25 mouse cellular contexts compared by ENCODE assay signal in the genomic region with DNA sequence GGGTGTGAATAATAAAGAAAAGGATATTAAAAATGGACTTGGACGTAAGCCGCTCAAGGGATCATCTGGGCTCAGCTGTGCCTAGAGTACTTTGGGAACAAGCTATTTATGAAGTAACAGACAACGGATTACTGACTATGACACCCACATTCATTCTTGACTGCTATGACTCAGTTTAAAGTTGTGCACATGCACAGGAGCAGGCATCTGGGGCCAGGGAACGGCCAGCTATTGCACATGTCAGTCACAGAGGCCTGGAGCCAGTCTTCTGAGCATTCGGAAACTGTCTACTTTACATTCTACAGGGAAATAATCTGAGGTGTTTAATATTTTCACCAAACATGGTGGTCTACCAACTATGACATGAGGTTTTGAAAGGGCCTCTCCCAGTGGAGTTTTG.
DNase-seq lines count a peak whose midpoint lies in the region; TF ChIP-seq lines count a peak whose summit lies in the region.
"Had no signal": no experiment of that assay in that cellular context is flagged by ENCODE, and none has a peak within 500 bp of the region (broad histone marks: within the 10 kb centered on the region; RNA-seq: fewer than 3 reads in every experiment).

No protein-coding gene starts in this region.

- no peaks in the 10 kb centered on the region for H3K27me3 ChIP-seq in heart, embryonic 10.5 days (ENCODE audit: insufficient read depth, poor library complexity, severe bottlenecking)
- H3K27me3 ChIP-seq: CH12.LX; embryonic facial prominence, embryonic 13.5 days; embryonic facial prominence, embryonic 15.5 days; forebrain, embryonic 13.5 days; forebrain, embryonic 15.5 days had no signal

- no peak for TF ChIP-seq CTCF in embryonic fibroblast, embryonic 13.5 days (IDR thresholded peaks at IDR 0.05; ENCODE audit: borderline replicate concordance, insufficient read depth, low read length)

- peak; percentile 90 for DNase-seq in heart, adult 11 months
- no peak for DNase-seq in heart, postnatal 25 days (ENCODE audit: low spot score)
- peak; percentile 3 to 31 for DNase-seq in heart, adult 9 months (ENCODE audit: low spot score in 2 of 2)
- no peak for DNase-seq in heart, embryonic 10.5 days (ENCODE audit: low spot score)
- peak; percentile 6 for DNase-seq in layer of hippocampus, adult 9-11 months
- no peak for DNase-seq in layer of hippocampus, postnatal 36 days
- no peak for DNase-seq in liver
- DNase-seq: adrenal gland, adult 2 months; adrenal gland, postnatal 10 days; adrenal gland, postnatal 25 days; cerebellum, adult 11 months; cerebellum, adult 18-20 months; cerebellum, adult 8-10 months; cerebellum, adult 9-11 months; cerebellum, postnatal 14 days; cerebellum, postnatal 36 days; embryo, embryonic 11 days; forebrain, postnatal 0 days had no signal

- no peaks in the 10 kb centered on the region for H3K9me3 ChIP-seq in heart, embryonic 10.5 days
- H3K9me3 ChIP-seq: embryonic facial prominence, embryonic 13.5 days; embryonic facial prominence, embryonic 15.5 days; forebrain, embryonic 13.5 days; forebrain, embryonic 15.5 days; G1E had no signal

- H3K27ac ChIP-seq in heart, embryonic 10.5 days = no peak overlapping the region
- peak overlapping the region; percentile 50; the same call in 1 of the 2 replicates for H3K27ac ChIP-seq in embryonic fibroblast, embryonic 13.5 days (ENCODE audit: insufficient read depth, low read length)
- H3K27ac ChIP-seq: embryonic facial prominence, embryonic 13.5 days; embryonic facial prominence, embryonic 15.5 days; forebrain, embryonic 13.5 days; forebrain, embryonic 15.5 days had no signal

- WGBS in heart, embryonic 10.5 days = 87% methylated on average over 5 of the region's 5 CpGs

- no peaks in the 10 kb centered on the region for H3K36me3 ChIP-seq in heart, embryonic 10.5 days
- H3K36me3 ChIP-seq: embryonic facial prominence, embryonic 13.5 days; embryonic facial prominence, embryonic 15.5 days; forebrain, embryonic 15.5 days; G1E had no signal

- intact Hi-C loops in heart, postnatal 25 days (cut with DNase I) = no loop called here

- H3K4me1 ChIP-seq in heart, embryonic 10.5 days = no peaks in the 10 kb centered on the region
- H3K4me1 ChIP-seq in embryonic fibroblast, embryonic 13.5 days (ENCODE audit: control insufficient read depth, insufficient read depth, low read length) = peaks cover 5% of the 10 kb centered on the region
- H3K4me1 ChIP-seq: embryonic facial prominence, embryonic 13.5 days; embryonic facial prominence, embryonic 15.5 days; forebrain, embryonic 13.5 days; forebrain, embryonic 15.5 days had no signal

- H3K4me3 ChIP-seq in heart, embryonic 10.5 days = no peak overlapping the region
- no peak overlapping the region for H3K4me3 ChIP-seq in embryonic fibroblast, embryonic 13.5 days (ENCODE audit: insufficient read depth, low read length)
- H3K4me3 ChIP-seq: embryonic facial prominence, embryonic 13.5 days; embryonic facial prominence, embryonic 15.5 days; forebrain, embryonic 13.5 days; forebrain, embryonic 15.5 days had no signal

- TF ChIP-seq POLR2A in embryonic fibroblast, embryonic 13.5 days (IDR thresholded peaks at IDR 0.05; ENCODE audit: low read depth, low read length) = no peak

Comparison
In these comparisons a context has a peak if more than half of its experiments do, and no peak if none do; other contexts are left out.
1. DNase-seq: peak in heart, adult 11 months (single experiment), heart, adult 9 months (2 of 2) and layer of hippocampus, adult 9-11 months (single experiment); none in heart, postnatal 25 days (single experiment), heart, embryonic 10.5 days (single experiment), layer of hippocampus, postnatal 36 days (0 of 2) and liver (single experiment).